Mouse (Mus musculus) midbrain, embryonic 16.5 days (tissue): ENCODE measurements around the gene Gle1. TPM values are rescaled to one million over a fixed set of nuclear protein-coding genes. Genes with fewer than 3 reads are reported as not detected.

ENCODE experiments used
- ATAC-seq: fragments of 200-750 bp; cut with Nextera tagmentation; 2 replicates; pipeline ENCODE4 v1.8.0; 2017; ENCODE audit warnings: moderate TSS enrichment
- H3K27ac ChIP-seq: fragments of 300-500 bp; sonication (generic); 2 replicates; pipeline ENCODE4 v1.5.1; 2014; ENCODE audit warnings: mild to moderate bottlenecking, low read length, mixed read lengths
- H3K27me3 ChIP-seq: fragments of 300-500 bp; sonication (generic); 2 replicates; pipeline ENCODE4 v1.6.1; 2014; ENCODE audit warnings: low read depth, low read length, mixed read lengths; ENCODE audit not compliant: control insufficient read depth, insufficient read depth
- H3K36me3 ChIP-seq: fragments of 300-500 bp; sonication (generic); 2 replicates; pipeline ENCODE4 v1.6.1; 2014; ENCODE audit warnings: mild to moderate bottlenecking, low read length, moderate library complexity, mixed read lengths; ENCODE audit not compliant: control insufficient read depth, insufficient read depth
- H3K4me1 ChIP-seq: fragments of 300-500 bp; sonication (generic); 2 replicates; pipeline ENCODE4 v1.6.1; 2014; ENCODE audit warnings: mild to moderate bottlenecking, low read length, mixed read lengths; ENCODE audit not compliant: control insufficient read depth, insufficient read depth
- H3K4me2 ChIP-seq: fragments of 300-500 bp; sonication (generic); 2 replicates; pipeline ENCODE4 v1.6.1; 2014; ENCODE audit warnings: mild to moderate bottlenecking, low read length, mixed read lengths
- H3K4me3 ChIP-seq: fragments of 300-500 bp; sonication (generic); 2 replicates; pipeline ENCODE4 v1.5.1; 2014; ENCODE audit warnings: low read depth, mild to moderate bottlenecking, low read length, moderate library complexity, mixed read lengths
- H3K9ac ChIP-seq: fragments of 300-500 bp; sonication (generic); 2 replicates; pipeline ENCODE4 v1.6.1; 2014; ENCODE audit warnings: low read depth, low read length, mixed read lengths
- H3K9me3 ChIP-seq: fragments of 300-500 bp; sonication (generic); replicated peaks from 2 replicates; pipeline ENCODE4 v1.6.1; 2014; ENCODE audit warnings: mild to moderate bottlenecking, low read length, mixed read lengths; ENCODE audit not compliant: control insufficient read depth, poor library complexity, severe bottlenecking
- WGBS: fragments of 180-500 bp; shearing (Covaris S2); extraction: QIAGEN DNeasy Blood & Tissue Kit; methylation state at CpG from one replicate; pipeline ENCODE4 v1.1.7; 2014; 5-methylcytosine and 5-hydroxymethylcytosine counted together
- microRNA-seq: library from miRNA; unstranded; fragments of <30 nt; microRNA quantifications from one replicate; pipeline ENCODE4, GENCODE M21; 2017
- polyA plus RNA-seq: library from polyadenylated mRNA; unstranded; fragments of >200 nt; fragmentation: Nextera tagmentation; extraction: Ambion mirVana; gene quantifications from 2 replicates; pipeline ENCODE4 v1.2.1, GENCODE M21; 2015

Gene Gle1
- polyA plus RNA-seq, 1 experiment from 2014 or later = 65.3 TPM

GRCm38 (mm10) chr2:29971838-29972635 lies 36.8 kb downstream of the Gle1 start:
- peaks cover 9% of the 10 kb centered on the region; the same call in 1 of the 2 replicates for H3K36me3 ChIP-seq
- H3K4me1 ChIP-seq = peaks cover 54% of the 10 kb centered on the region
- H3K9me3 ChIP-seq = no peaks in the 10 kb centered on the region
- H3K27ac ChIP-seq = no peak overlapping the region
- H3K9ac ChIP-seq = no peak overlapping the region
- H3K4me3 ChIP-seq = no peak overlapping the region
- H3K4me2 ChIP-seq = no peak overlapping the region
- 78% methylated on average over 9 of the region's 9 CpGs for WGBS
- H3K27me3 ChIP-seq = no peaks in the 10 kb centered on the region
- no peak for ATAC-seq

- Histone ChIP-seq H3K27me3 (no peaks in the 10 kb centered on the region), H3K9me3 (no peaks in the 10 kb centered on the region), H3K4me1 (peaks cover 42% of the 10 kb centered on the region), H3K4me3 (no peak overlapping the region), H3K27ac (no peak overlapping the region), H3K4me2 (no peak overlapping the region), H3K36me3 (peaks cover 12% of the 10 kb centered on the region), H3K9ac (no peak overlapping the region)
- WGBS = 12% methylated on average over 2 of the region's 2 CpGs
- no peak for ATAC-seq
Measured at GRCm38 (mm10) chr2:29973525-29973924, 38.3 kb downstream of the Gle1 start.

- no peaks in the 10 kb centered on the region for H3K27me3 ChIP-seq
- H3K9me3 ChIP-seq = no peaks in the 10 kb centered on the region
- no peak overlapping the region for H3K4me3 ChIP-seq
- no peak for ATAC-seq
- H3K4me2 ChIP-seq = no peak overlapping the region
- H3K27ac ChIP-seq = no peak overlapping the region
- H3K9ac ChIP-seq = no peak overlapping the region
- peaks cover 15% of the 10 kb centered on the region for H3K4me1 ChIP-seq
- H3K36me3 ChIP-seq = peaks cover 31% of the 10 kb centered on the region
Measured at GRCm38 (mm10) chr2:29977307-29977706, 42.1 kb downstream of the Gle1 start.

GRCm38 (mm10) chr2:29980661-29981060 lies 45.4 kb downstream of the Gle1 start:
- no peak overlapping the region for H3K9ac ChIP-seq
- H3K4me1 ChIP-seq = peaks cover 3% of the 10 kb centered on the region; the same call in 1 of the 2 replicates
- no peaks in the 10 kb centered on the region for H3K27me3 ChIP-seq
- WGBS = 97% methylated on average over 1 of the region's 1 CpGs
- no peak overlapping the region for H3K4me3 ChIP-seq
- peaks cover 52% of the 10 kb centered on the region for H3K36me3 ChIP-seq
- no peak for ATAC-seq
- no peaks in the 10 kb centered on the region for H3K9me3 ChIP-seq
- no peak overlapping the region for H3K4me2 ChIP-seq
- no peak overlapping the region for H3K27ac ChIP-seq

GRCm38 (mm10) chr2:29991962-29992361 lies 56.7 kb downstream of the Gle1 start:
- ATAC-seq = no peak
- 57% methylated on average over 2 of the region's 2 CpGs for WGBS
- no peaks in the 10 kb centered on the region for H3K4me1 ChIP-seq

GRCm38 (mm10) chr2:30009101-30009500 lies 73.9 kb downstream of the Gle1 start:
- H3K9ac ChIP-seq = no peak overlapping the region
- no peak for ATAC-seq
- 79% methylated on average over 1 of the region's 1 CpGs for WGBS
- no peaks in the 10 kb centered on the region for H3K4me1 ChIP-seq
- H3K36me3 ChIP-seq = peaks cover 82% of the 10 kb centered on the region
- no peak overlapping the region for H3K4me3 ChIP-seq
- no peaks in the 10 kb centered on the region for H3K9me3 ChIP-seq
- H3K4me2 ChIP-seq = no peak overlapping the region
- no peaks in the 10 kb centered on the region for H3K27me3 ChIP-seq
- H3K27ac ChIP-seq = no peak overlapping the region

More at GRCm38 (mm10) chr2:29991962-29992361, 56.7 kb downstream of the Gle1 start:
- H3K36me3 ChIP-seq = peaks cover 84% of the 10 kb centered on the region
- H3K4me2 ChIP-seq = no peak overlapping the region
- H3K27me3 ChIP-seq = no peaks in the 10 kb centered on the region
- no peak overlapping the region for H3K9ac ChIP-seq
- no peaks in the 10 kb centered on the region for H3K9me3 ChIP-seq
- H3K4me3 ChIP-seq = no peak overlapping the region
- no peak overlapping the region for H3K27ac ChIP-seq

Small RNA genes lying within 50 kb of the gene (microRNA-seq; reads per million reads assigned to microRNA genes)
- gene Mir6997 = not detected

Other genes starting within 250 kb of the Gle1 start
- 0.23 and 0.32 TPM in 2 replicates for gene Gm13420, start 183.7 kb upstream of the Gle1 start, polyA plus RNA-seq
- not detected in 2 replicates for gene Gm13547, start 176.1 kb upstream of the Gle1 start, polyA plus RNA-seq
- gene Coq4, start 147.9 kb upstream of the Gle1 start, polyA plus RNA-seq = 38.3 and 40.5 TPM in 2 replicates
- gene Trub2, start 146.9 kb upstream of the Gle1 start, polyA plus RNA-seq = 30.8 and 32.8 TPM in 2 replicates
- 42.6 and 43.2 TPM in 2 replicates for gene Slc27a4, start 132.8 kb upstream of the Gle1 start, polyA plus RNA-seq
- 21.8 and 29.9 TPM in 2 replicates for gene Urm1, start 115.4 kb upstream of the Gle1 start, polyA plus RNA-seq
- gene Cercam, start 66.3 kb upstream of the Gle1 start, polyA plus RNA-seq = 15.1 and 21.2 TPM in 2 replicates
- gene Odf2, start 46.2 kb upstream of the Gle1 start, polyA plus RNA-seq = 66.2 and 69.9 TPM in 2 replicates
- 240 and 243 TPM in 2 replicates for gene Sptan1, start 30.1 kb downstream of the Gle1 start, polyA plus RNA-seq
- gene Wdr34, start 113.5 kb downstream of the Gle1 start, polyA plus RNA-seq = 82.5 and 85.9 TPM in 2 replicates
- 314 and 357 TPM in 2 replicates for gene Set, start 122.0 kb downstream of the Gle1 start, polyA plus RNA-seq
- 1.5 and 2.1 TPM in 2 replicates for gene Pkn3, start 142.3 kb downstream of the Gle1 start, polyA plus RNA-seq
- gene Zdhhc12, start 158.2 kb downstream of the Gle1 start, polyA plus RNA-seq = 21.1 and 26.9 TPM in 2 replicates
- gene Zer1, start 189.2 kb downstream of the Gle1 start, polyA plus RNA-seq = 13.1 and 13.5 TPM in 2 replicates
- gene Tbc1d13, start 198.3 kb downstream of the Gle1 start, polyA plus RNA-seq = 11.8 and 14.3 TPM in 2 replicates
- 22.6 and 27.0 TPM in 2 replicates for gene Endog, start 236.1 kb downstream of the Gle1 start, polyA plus RNA-seq
- gene Spout1, start 243.0 kb downstream of the Gle1 start, polyA plus RNA-seq = 63.0 and 67.3 TPM in 2 replicates